Mouse (Mus musculus) liver, embryonic 14.5 days (tissue): ENCODE data around the gene Col4a6. TPM values are rescaled to one million over a fixed set of nuclear protein-coding genes. Genes with fewer than 3 reads are reported as not detected.

ENCODE experiments used
- ATAC-seq: fragments of 200-750 bp; cut with Nextera tagmentation; 2 replicates; pipeline ENCODE4 v1.8.0; 2017; ENCODE audit warnings: moderate number of reproducible peaks, mild to moderate bottlenecking, moderate library complexity; ENCODE audit not compliant: insufficient read depth
- DNase-seq, 3 experiments: peaks; one replicate each; pipeline ENCODE4 v3.0.0-alpha.2; 2012 to 2013; ENCODE audit warnings: low read depth in 3 of 3, low spot score in 3 of 3
- H3K27ac ChIP-seq: fragments of 300-500 bp; sonication (generic); 2 replicates; pipeline ENCODE4 v1.5.1; 2014; ENCODE audit warnings: moderate library complexity, mild to moderate bottlenecking, control low read depth, inconsistent platforms
- H3K27me3 ChIP-seq: fragments of 300-500 bp; sonication (generic); 2 replicates; pipeline ENCODE4 v1.6.1; 2014; ENCODE audit warnings: mild to moderate bottlenecking, low read length, moderate library complexity; ENCODE audit not compliant: control insufficient read depth, insufficient read depth
- H3K36me3 ChIP-seq: fragments of 300-500 bp; sonication (generic); replicated peaks from 2 replicates; pipeline ENCODE4 v1.6.1; 2014; ENCODE audit warnings: low read depth; ENCODE audit not compliant: control insufficient read depth, insufficient read depth
- H3K4me1 ChIP-seq, 2 experiments: fragments of 200-500 bp in 1 of 2; fragments of 300-500 bp in 1 of 2; sonication (generic) in 1 of 2; replicated peaks; 2 replicates each; pipeline ENCODE4 v1.6.1; 2012 to 2014; ENCODE audit warnings: antibody characterized with exemption in 1 of 2, inconsistent platforms in 1 of 2, low read length in 1 of 2; ENCODE audit not compliant: control insufficient read depth in 2 of 2, insufficient read depth in 2 of 2
- H3K4me2 ChIP-seq: fragments of 300-500 bp; sonication (generic); 2 replicates; pipeline ENCODE4 v1.6.1; 2014; ENCODE audit warnings: low read depth, mild to moderate bottlenecking, control low read depth, moderate library complexity
- H3K4me3 ChIP-seq, 2 experiments: fragments of 200-500 bp in 1 of 2; fragments of 300-500 bp in 1 of 2; sonication (generic) in 1 of 2; 2 replicates each; pipeline ENCODE4 v1.5.1; 2012 to 2014; ENCODE audit warnings: low read depth in 2 of 2, low read length in 2 of 2, mild to moderate bottlenecking in 2 of 2, control low read depth in 1 of 2, inconsistent platforms in 1 of 2, moderate library complexity in 1 of 2; ENCODE audit not compliant: insufficient read depth in 1 of 2
- H3K9ac ChIP-seq: fragments of 300-500 bp; sonication (generic); replicated peaks from 2 replicates; pipeline ENCODE4 v1.6.1; 2014; ENCODE audit warnings: mild to moderate bottlenecking, control low read depth, moderate library complexity
- H3K9me3 ChIP-seq: fragments of 300-500 bp; sonication (generic); 2 replicates; pipeline ENCODE4 v1.6.1; 2016; ENCODE audit warnings: low read length, mixed read lengths; ENCODE audit not compliant: control insufficient read depth
- CTCF ChIP-seq: IDR thresholded peaks from 2 replicates; pipeline ENCODE4 v1.5.1; 2016; ENCODE audit warnings: antibody characterized with exemption, low read depth, control low read depth
- EP300 ChIP-seq: IDR thresholded peaks from 2 replicates; pipeline ENCODE4 v1.6.1; 2016; ENCODE audit warnings: antibody characterized with exemption, low read depth
- WGBS: fragments of 180-500 bp; shearing (Covaris S2); extraction: QIAGEN DNeasy Blood & Tissue Kit; methylation state at CpG from one replicate; pipeline ENCODE4 v1.1.7; 2014; ENCODE audit not compliant: insufficient replicate concordance; 5-methylcytosine and 5-hydroxymethylcytosine counted together
- polyA plus RNA-seq, 2 experiments: library from polyadenylated mRNA; depleted of rRNA in 1 of 2; stranded (reverse) in 1 of 2; unstranded in 1 of 2; fragments of >200 nt; fragmentation: Nextera tagmentation in 1 of 2; extraction: Ambion mirVana in 1 of 2; gene quantifications; 2 replicates each; pipeline versions ENCODE4 v1.2.1 to v1.2.3; 2012 to 2014

Gene Col4a6
- polyA plus RNA-seq, 2 experiments: 0.03 to 0.16 TPM

GRCm38 (mm10) chrX:141212802-141213201 is 261.1 kb downstream of the Col4a6 start:
- DNase-seq: no peak
- H3K4me3 ChIP-seq: no peak overlapping the region
- H3K27ac ChIP-seq: no peak overlapping the region
- H3K27me3 ChIP-seq: no peaks in the 10 kb centered on the region; the same call in 1 of the 2 replicates
- WGBS: 33% methylated on average over 5 of the region's 5 CpGs
- TF ChIP-seq EP300 (no peak), CTCF (peak; percentile 15; the same call in 1 of the 2 replicates)
- H3K9me3 ChIP-seq: no peaks in the 10 kb centered on the region
- H3K4me2 ChIP-seq: no peak overlapping the region
- H3K4me1 ChIP-seq: no peaks in the 10 kb centered on the region
- H3K36me3 ChIP-seq: no peaks in the 10 kb centered on the region
- no peak overlapping the region for H3K9ac ChIP-seq
- ATAC-seq: no peak

GRCm38 (mm10) chrX:141198993-141199392 is 274.9 kb downstream of the Col4a6 start:
- Histone ChIP-seq H3K4me3 (no peak overlapping the region), H3K9me3 (no peaks in the 10 kb centered on the region), H3K4me1 (no peaks in the 10 kb centered on the region), H3K36me3 (no peaks in the 10 kb centered on the region), H3K27me3 (no peaks in the 10 kb centered on the region), H3K9ac (no peak overlapping the region), H3K27ac (no peak overlapping the region), H3K4me2 (no peak overlapping the region)
- ATAC-seq (no peak), DNase-seq (no peak)
- 50% methylated on average over 3 of the region's 3 CpGs for WGBS
- TF ChIP-seq CTCF (no peak), EP300 (no peak)

- H3K27ac ChIP-seq: no peak overlapping the region
- no peak for ATAC-seq
- no peaks in the 10 kb centered on the region for H3K9me3 ChIP-seq
- H3K4me2 ChIP-seq: no peak overlapping the region
- TF ChIP-seq EP300 (no peak), CTCF (no peak)
- H3K4me3 ChIP-seq: no peak overlapping the region
- H3K36me3 ChIP-seq: no peaks in the 10 kb centered on the region
- no peak for DNase-seq
- H3K27me3 ChIP-seq: no peaks in the 10 kb centered on the region
- H3K9ac ChIP-seq: no peak overlapping the region
- H3K4me1 ChIP-seq: no peaks in the 10 kb centered on the region
These were observed 278.8 kb downstream of the Col4a6 start for GRCm38 (mm10) chrX:141195036-141195435.

- ATAC-seq (no peak), DNase-seq (no peak)
- Histone ChIP-seq H3K36me3 (no peaks in the 10 kb centered on the region), H3K27ac (no peak overlapping the region), H3K9me3 (no peaks in the 10 kb centered on the region), H3K4me1 (no peaks in the 10 kb centered on the region), H3K4me3 (no peak overlapping the region), H3K9ac (no peak overlapping the region), H3K27me3 (no peaks in the 10 kb centered on the region), H3K4me2 (no peak overlapping the region)
- TF ChIP-seq EP300: no peak
- TF ChIP-seq CTCF: peak; percentile 46
- 29% methylated on average over 7 of the region's 7 CpGs for WGBS
These were observed 298.5 kb downstream of the Col4a6 start for GRCm38 (mm10) chrX:141175353-141175752.

DNA sequence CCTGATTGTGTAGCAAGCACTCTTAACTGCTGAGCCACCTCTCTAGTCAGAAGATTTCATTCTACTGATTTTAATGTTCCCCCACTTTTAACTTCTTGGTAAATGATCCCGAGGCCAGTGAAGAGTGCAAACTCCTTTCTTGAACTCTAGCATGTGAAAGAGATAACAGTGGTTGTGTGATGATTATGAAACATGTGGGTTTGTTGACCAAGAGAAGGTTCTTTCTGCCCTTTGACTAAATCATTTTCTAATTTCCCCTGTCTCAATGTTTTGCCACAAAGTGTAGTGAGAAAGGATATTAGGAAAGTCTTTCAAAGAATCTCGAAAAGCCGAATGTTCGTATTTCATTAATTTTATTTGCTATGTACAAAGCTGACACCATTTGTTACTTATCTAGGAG is 308.8 kb downstream of the Col4a6 start:
- H3K4me1 ChIP-seq: no peaks in the 10 kb centered on the region
- 64% methylated on average over 4 of the region's 4 CpGs for WGBS
- ATAC-seq (no peak), DNase-seq (no peak)
- no peak overlapping the region for H3K4me2 ChIP-seq
- no peaks in the 10 kb centered on the region for H3K9me3 ChIP-seq
- H3K36me3 ChIP-seq: no peaks in the 10 kb centered on the region
- TF ChIP-seq EP300: no peak
- TF ChIP-seq CTCF: no peak
- no peak overlapping the region for H3K9ac ChIP-seq
- H3K27ac ChIP-seq: no peak overlapping the region
- H3K4me3 ChIP-seq: no peak overlapping the region
- no peaks in the 10 kb centered on the region; the same call in 1 of the 2 replicates for H3K27me3 ChIP-seq

- WGBS: 62% methylated on average over 3 of the region's 3 CpGs
These were observed 313.5 kb downstream of the Col4a6 start for GRCm38 (mm10) chrX:141160371-141160770.

More at GRCm38 (mm10) chrX:141160371-141160770, 313.5 kb downstream of the Col4a6 start:
- no peak overlapping the region for H3K9ac ChIP-seq
- no peaks in the 10 kb centered on the region for H3K4me1 ChIP-seq
- H3K27ac ChIP-seq: no peak overlapping the region
- H3K27me3 ChIP-seq: no peaks in the 10 kb centered on the region
- no peak for DNase-seq
- no peak overlapping the region for H3K4me2 ChIP-seq
- TF ChIP-seq EP300 (no peak), CTCF (no peak)
- no peak for ATAC-seq
- no peak overlapping the region for H3K4me3 ChIP-seq
- no peaks in the 10 kb centered on the region for H3K9me3 ChIP-seq
- H3K36me3 ChIP-seq: no peaks in the 10 kb centered on the region
